Mouse (Mus musculus) heart, embryonic 10.5 days (tissue): ENCODE results near the gene Ociad2. TPM values are rescaled to one million over a fixed set of nuclear protein-coding genes. Genes with fewer than 3 reads are reported as not detected.
"Not testable (repeated sequence)": the region's sequence is repeated elsewhere in the genome, so short reads cannot be mapped to it uniquely, and the experiment has no call there.

Experiments used
- DNase-seq: peaks from one replicate; pipeline ENCODE4 v3.0.0-alpha.2; 2017; ENCODE audit warnings: low spot score
- H3K27ac ChIP-seq: fragments of 300-500 bp; sonication (generic); 2 replicates; pipeline ENCODE4 v1.5.1; 2016; ENCODE audit warnings: mild to moderate bottlenecking
- H3K27me3 ChIP-seq: fragments of 300-500 bp; sonication (generic); 2 replicates; pipeline ENCODE4 v1.6.1; 2016; ENCODE audit warnings: mild to moderate bottlenecking; ENCODE audit not compliant: poor library complexity, insufficient read depth, severe bottlenecking
- H3K36me3 ChIP-seq: fragments of 300-500 bp; sonication (generic); 2 replicates; pipeline ENCODE4 v1.6.1; 2016; ENCODE audit warnings: mild to moderate bottlenecking, moderate library complexity
- H3K4me1 ChIP-seq: fragments of 300-500 bp; sonication (generic); 2 replicates; pipeline ENCODE4 v1.6.1; 2016; ENCODE audit warnings: mild to moderate bottlenecking
- H3K4me3 ChIP-seq: fragments of 300-500 bp; sonication (generic); 2 replicates; pipeline ENCODE4 v1.5.1; 2016; ENCODE audit warnings: mild to moderate bottlenecking, moderate library complexity
- H3K9me3 ChIP-seq: fragments of 300-500 bp; sonication (generic); 2 replicates; pipeline ENCODE4 v1.6.1; 2016; ENCODE audit warnings: mild to moderate bottlenecking, moderate library complexity
- whole genome bisulfite sequencing: fragments of 180-500 bp; shearing (Covaris S2); methylation state at CpG from one replicate; pipeline ENCODE4 v1.1.7; 2016; 5-methylcytosine and 5-hydroxymethylcytosine counted together
- polyA plus RNA-seq: library from polyadenylated mRNA; unstranded; fragments of >200 nt; fragmentation: Nextera tagmentation; extraction: Ambion mirVana; gene quantifications from 2 replicates; pipeline ENCODE4 v1.2.1, GENCODE M21; 2016

Gene Ociad2
- polyA plus RNA-seq, 1 experiment from 2014 or later = 21.0 TPM

DNA sequence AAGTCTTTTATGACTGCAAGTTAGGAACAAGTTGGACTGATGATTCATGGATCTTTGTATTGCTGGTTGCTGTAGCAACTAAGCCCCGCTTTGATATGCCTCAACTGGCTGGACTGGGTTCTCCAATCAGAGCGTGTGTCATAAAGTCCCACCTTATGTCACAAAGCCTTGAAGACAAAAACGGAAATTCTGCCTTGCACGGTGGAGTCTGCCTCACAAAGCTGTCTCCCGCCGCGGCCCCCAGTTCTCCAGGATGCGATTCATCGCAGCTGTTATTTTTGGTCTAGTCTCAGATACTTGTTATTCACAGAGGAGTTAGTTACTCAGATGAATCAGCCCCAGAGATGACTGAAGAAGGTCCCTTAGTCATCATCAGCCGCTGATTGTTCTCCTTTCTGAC is 3.5 kb upstream of the Ociad2 start:
- Histone ChIP-seq H3K4me1 (0 out of 2 replicates have a peak, but pooled peaks cover 6% of the 10 kb centered on the region), H3K36me3 (no peaks in the 10 kb centered on the region), H3K27ac (no peak overlapping the region), H3K4me3 (no peak overlapping the region), H3K9me3 (0 out of 2 replicates have a peak, but pooled peaks cover 3% of the 10 kb centered on the region), H3K27me3 (no peaks in the 10 kb centered on the region)
- WGBS = 63% methylated on average over 10 of the region's 10 CpGs
- DNase-seq = no peak

DNA sequence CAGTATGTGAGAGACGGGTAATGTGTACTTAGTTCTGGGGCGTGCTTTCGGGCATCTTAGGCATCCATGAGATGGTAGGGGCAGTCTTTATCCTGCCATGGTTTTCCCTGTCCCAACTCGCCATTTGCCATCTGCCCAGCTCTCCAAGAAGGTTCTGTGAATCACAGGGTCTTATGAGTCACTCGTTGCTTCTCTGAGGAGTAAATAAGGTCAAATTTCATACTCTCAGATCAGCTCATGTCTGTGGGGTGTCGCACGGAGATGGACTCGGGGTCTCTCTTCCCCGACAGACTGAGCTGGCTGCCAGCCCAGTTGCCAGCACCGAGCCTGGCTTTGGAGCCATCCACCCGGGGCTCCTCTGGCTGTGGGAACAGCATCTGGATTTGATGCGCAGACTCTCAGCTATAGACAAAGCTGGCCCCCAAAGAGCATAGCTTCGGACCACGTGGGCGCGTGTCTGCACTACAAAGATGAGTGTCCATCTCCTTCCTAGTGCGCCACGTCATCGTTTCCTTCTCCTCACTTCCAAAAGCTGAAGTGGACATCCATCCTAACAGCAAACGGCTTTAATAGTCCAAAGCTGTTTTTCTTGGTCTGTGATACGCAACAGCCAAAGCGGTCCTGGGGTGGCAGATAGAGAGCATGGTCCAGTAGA is 2.0 kb upstream of the Ociad2 start:
- H3K4me3 ChIP-seq = no peak overlapping the region
- H3K4me1 ChIP-seq = peaks cover 14% of the 10 kb centered on the region
- DNase-seq = no peak
- 87% methylated on average over 22 of the region's 22 CpGs for WGBS
- H3K27me3 ChIP-seq = no peaks in the 10 kb centered on the region
- H3K9me3 ChIP-seq = 0 out of 2 replicates have a peak, but pooled peaks cover 3% of the 10 kb centered on the region
- H3K36me3 ChIP-seq = no peaks in the 10 kb centered on the region
- no peak overlapping the region for H3K27ac ChIP-seq

DNA sequence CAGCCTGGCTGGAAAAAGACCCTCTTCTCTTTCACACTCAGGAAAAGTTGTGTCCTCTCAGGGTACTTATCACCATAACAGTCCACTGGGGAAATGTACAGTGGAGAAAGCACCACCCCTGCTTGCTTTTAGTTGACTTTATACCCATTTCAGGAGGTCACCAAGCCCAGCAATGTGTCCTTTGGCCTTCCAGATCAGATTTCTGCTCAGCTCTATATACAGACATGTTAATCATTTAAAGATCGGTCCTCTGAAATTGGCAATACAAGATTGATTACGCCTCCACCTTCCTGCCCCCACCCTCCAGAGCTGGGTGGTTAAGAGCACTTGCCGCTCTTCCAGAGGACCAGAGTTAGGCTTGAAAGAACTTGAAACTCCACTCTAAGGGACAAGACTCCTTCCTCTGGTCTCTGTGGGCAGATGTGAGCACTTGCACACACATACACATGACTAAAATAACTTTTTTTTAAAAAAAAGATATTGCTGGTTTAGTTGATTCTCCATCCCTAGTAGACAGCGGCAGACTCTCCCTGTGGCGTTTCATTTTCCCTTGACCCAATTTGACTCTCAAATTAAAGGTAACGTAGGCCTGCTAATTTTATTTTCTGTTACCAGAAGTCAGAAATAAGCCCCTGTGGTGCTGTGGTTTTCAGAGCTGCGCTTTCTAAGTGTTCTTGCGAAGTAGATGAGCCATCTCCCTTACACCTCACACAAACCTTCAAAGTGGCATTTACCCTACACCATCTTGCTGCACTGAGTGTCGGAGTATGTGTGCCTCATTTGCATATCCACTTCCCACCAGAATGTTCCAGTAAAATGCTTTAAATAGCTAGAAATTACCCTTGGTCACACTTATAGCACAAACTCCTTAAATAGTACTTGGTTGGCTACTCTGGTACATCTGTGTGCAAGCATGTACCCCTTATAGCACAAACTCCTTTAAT is 777 bp downstream of the Ociad2 start:
- 0 out of 2 replicates have a peak, but pooled peaks cover 3% of the 10 kb centered on the region for H3K9me3 ChIP-seq
- H3K4me1 ChIP-seq = peaks cover 42% of the 10 kb centered on the region
- WGBS = 90% methylated on average over 9 of the region's 9 CpGs
- H3K27me3 ChIP-seq = no peaks in the 10 kb centered on the region
- no peak overlapping the region for H3K27ac ChIP-seq
- H3K36me3 ChIP-seq = no peaks in the 10 kb centered on the region
- no peak overlapping the region for H3K4me3 ChIP-seq
- DNase-seq = no peak

DNA sequence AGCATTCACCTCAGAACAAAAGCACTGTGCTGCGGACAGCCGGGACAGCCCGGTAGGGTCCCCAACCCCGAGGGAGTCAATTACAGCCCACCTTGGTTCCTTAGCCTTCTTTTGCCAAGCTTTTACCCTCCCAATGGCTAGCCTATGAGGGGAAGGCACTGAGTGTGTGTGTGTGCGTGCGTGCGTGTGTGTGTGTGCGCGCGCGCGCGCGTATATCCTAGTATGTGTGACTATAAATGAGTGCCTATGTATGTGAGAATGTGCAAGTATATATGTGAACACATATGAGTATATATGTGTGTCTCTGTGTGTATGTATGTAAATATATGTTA is 2.0 kb downstream of the Ociad2 start:
- Histone ChIP-seq H3K27me3 (no peaks in the 10 kb centered on the region), H3K4me3 (peak overlapping the region; percentile 82), H3K27ac (peak overlapping the region; percentile 91), H3K4me1 (peaks cover 42% of the 10 kb centered on the region), H3K36me3 (no peaks in the 10 kb centered on the region), H3K9me3 (0 out of 2 replicates have a peak, but pooled peaks cover 3% of the 10 kb centered on the region)
- DNase-seq = no peak
- WGBS = 50% methylated on average over 14 of the region's 14 CpGs

DNA sequence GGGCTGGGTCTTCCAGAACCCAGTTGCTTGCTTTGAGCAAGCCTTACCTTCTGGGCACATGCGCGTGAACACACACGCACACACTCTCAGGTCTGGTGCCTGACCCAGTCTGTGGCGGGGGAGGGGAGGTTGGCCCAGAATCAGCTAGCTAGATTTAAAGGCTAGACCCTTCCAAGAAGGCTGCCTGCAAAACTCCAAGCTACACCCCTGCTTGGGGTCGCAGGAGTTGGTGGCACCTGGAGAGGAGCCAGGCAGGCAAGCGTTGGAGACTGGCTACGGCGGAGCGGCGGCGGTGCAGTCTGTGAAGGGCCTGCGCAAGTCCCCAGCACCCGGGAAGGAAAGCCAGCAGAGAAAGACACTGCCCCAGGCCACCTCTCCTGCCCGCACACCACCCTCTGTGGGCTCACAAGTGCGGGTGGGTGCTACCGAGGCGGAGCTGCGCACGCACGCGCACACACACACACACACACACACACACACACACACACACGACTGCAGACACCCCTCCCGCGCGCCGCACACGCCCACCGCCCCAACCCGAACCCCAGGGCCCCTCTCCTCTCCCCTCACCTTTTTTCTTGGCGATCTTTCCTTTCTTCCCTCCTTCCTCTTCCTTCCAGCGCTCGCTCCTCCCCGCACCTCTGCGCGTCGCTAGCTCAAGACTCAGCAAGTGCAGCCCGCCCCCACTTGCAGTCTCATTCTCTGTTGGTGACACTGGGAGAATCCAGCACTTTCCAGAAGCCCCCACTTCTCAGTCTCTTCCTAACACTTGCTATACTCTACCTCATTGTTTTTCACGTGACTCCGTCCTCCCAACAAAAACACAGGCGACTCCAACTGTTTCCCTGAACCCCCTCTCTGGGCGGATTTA is 2.6 kb downstream of the Ociad2 start:
- H3K9me3 ChIP-seq = 0 out of 2 replicates have a peak, but pooled peaks cover 3% of the 10 kb centered on the region
- 4% methylated on average over 35 of the region's 41 CpGs for WGBS
- H3K27me3 ChIP-seq = no peaks in the 10 kb centered on the region
- peak overlapping the region; percentile 91 for H3K27ac ChIP-seq
- H3K4me1 ChIP-seq = peaks cover 46% of the 10 kb centered on the region
- H3K4me3 ChIP-seq = peak overlapping the region; percentile 82
- no peak for DNase-seq
- H3K36me3 ChIP-seq = no peaks in the 10 kb centered on the region

DNA sequence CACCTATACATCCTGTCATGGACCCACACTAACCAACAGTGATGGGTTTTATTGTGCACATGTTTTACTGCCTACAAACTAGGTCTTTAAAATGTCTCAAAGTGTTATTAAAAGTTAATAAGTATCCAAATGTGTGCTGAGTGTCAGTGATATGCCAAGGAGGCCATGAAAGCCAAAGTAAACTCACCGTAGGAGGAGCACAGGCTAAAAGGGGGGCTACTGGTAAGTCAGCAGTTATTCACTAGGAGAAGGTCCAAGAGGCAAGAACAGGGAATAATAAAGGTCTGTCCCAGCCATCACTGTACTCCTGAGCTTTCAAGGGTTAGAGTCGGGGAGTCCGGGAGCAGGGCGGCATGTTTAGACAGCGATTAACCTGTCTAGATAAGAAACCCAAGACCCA is 4.4 kb downstream of the Ociad2 start:
- Histone ChIP-seq H3K36me3 (no peaks in the 10 kb centered on the region), H3K27ac (no peak overlapping the region), H3K9me3 (0 out of 2 replicates have a peak, but pooled peaks cover 3% of the 10 kb centered on the region), H3K27me3 (no peaks in the 10 kb centered on the region), H3K4me1 (peaks cover 57% of the 10 kb centered on the region), H3K4me3 (no peak overlapping the region)
- no peak for DNase-seq
- WGBS = 21% methylated on average over 5 of the region's 5 CpGs

DNA sequence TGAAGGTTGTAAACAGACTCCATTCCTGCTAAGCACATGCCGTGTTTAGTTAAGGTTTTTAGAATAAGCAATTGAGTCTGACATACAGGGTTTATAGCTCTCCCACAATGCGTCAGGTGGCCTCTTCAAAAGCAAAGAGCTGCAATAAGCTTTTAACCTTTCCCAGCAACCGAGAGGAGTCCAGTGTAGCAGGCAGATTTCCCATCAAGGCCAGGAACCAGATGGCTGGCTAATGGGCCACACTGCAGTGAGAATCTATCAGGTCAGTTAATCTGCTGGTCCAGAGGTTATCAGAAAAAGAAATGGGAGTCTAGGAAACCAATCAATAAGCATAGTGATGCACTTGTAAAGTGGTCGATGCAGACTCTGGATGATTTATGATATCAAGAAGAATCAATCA is 9.8 kb downstream of the Ociad2 start:
- WGBS = 58% methylated on average over 4 of the region's 4 CpGs
- DNase-seq = no peak
- Histone ChIP-seq H3K9me3 (no peaks in the 10 kb centered on the region), H3K4me3 (no peak overlapping the region), H3K27me3 (no peaks in the 10 kb centered on the region), H3K4me1 (peaks cover 39% of the 10 kb centered on the region), H3K27ac (no peak overlapping the region), H3K36me3 (no peaks in the 10 kb centered on the region)

DNA sequence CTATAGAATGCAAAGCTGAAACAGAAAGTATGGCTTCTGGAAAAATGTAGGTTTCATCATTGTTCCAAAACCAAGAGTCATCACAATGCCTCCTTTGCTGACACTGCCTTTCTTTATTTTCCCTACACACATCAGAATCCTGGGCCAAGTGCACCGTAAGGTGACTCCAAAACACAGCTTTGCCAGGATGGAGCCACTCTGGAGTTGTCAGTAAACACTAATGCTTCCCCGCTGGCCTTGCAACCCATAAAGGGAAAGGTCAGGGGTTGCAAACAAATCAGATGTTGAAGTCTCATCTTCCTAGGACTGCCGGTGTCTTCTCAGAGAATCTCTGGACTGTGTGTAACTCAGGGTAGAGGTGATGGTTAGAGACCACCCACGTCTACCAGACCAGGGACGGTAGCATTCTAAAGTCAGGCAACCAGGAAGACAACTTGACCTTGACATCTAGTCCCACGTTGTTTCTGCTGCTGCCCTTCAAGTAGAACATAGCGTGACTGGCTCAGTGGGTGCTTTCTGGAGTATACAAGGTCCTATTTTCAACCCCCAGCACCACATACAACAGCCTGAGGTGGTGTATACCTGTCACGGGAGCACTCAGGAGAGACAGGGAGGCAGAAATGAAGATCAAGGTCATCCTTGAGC is 16.2 kb downstream of the Ociad2 start:
- H3K27me3 ChIP-seq = no peaks in the 10 kb centered on the region
- H3K4me1 ChIP-seq = 0 out of 2 replicates have a peak, but pooled peaks cover 3% of the 10 kb centered on the region
- no peaks in the 10 kb centered on the region for H3K9me3 ChIP-seq
- no peak overlapping the region for H3K27ac ChIP-seq
- H3K36me3 ChIP-seq = peaks cover 3% of the 10 kb centered on the region; the same call in 1 of the 2 replicates
- peak; percentile 53 for DNase-seq
- no peak overlapping the region for H3K4me3 ChIP-seq
- 75% methylated on average over 8 of the region's 8 CpGs for WGBS

DNA sequence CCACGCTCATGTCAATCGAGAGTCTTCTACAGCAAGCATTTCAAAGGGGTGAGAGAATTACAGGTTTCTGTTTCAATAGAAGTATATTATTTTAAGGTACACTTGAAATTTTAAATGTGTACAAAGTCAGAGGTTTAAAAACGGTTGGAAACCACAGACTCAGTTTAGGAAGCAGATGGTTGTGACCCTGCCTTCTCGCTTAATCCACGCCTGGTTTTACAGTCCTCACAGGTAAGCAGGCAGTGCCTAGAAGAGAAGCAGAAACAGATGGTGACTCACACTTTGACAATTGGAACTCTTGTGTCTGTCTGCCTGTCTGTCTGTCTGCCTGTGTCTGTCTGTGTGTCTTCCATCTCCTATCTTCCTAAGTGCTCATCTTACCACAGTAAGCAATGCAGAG is 17.2 kb downstream of the Ociad2 start:
- Histone ChIP-seq H3K4me3 (no peak overlapping the region), H3K4me1 (no peaks in the 10 kb centered on the region), H3K27me3 (no peaks in the 10 kb centered on the region), H3K36me3 (peaks cover 3% of the 10 kb centered on the region; the same call in 1 of the 2 replicates), H3K9me3 (no peaks in the 10 kb centered on the region), H3K27ac (no peak overlapping the region)
- 77% methylated on average over 5 of the region's 5 CpGs for WGBS
- no peak for DNase-seq

DNA sequence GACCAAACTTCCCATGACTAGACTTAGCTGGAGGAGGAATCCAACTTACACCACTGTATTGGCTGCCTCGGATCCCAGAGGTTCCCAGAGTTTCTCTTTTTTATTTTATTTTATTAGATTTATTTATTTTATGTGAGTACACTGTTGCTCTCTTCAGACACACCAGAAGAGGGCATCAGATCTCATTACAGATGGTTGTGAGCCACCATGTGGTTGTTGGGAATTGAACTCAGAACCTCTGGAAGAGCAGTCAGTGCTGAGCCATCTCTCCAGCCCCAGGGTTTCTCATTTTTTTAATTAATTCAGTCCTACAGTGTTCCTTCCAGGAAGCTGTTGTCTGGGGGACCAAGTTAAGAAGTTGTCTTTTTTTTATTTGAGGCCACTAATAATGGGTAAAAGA is 18.1 kb downstream of the Ociad2 start:
- not testable (repeated sequence) for H3K4me3 ChIP-seq
- whole genome bisulfite sequencing = 98% methylated on average over 1 of the region's 1 CpGs

DNA sequence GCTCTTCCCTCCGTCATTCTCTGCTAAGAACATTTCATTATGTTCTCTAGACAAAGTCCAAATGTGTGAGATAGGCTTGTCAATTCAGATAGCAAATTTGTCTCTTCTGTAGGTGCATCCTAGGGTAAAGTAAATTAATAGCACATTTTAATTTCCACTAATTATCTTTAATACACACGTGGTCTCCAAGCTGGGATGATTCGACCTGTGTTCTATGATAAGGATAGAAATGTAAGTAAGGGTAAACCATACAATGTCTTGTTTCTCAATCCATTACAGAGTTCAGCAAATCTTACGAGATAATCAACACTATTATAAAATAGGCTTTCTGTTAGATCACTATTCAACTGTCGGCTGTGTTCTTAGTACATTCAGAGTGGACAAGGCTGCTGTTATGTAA is 21.5 kb downstream of the Ociad2 start:
- no peaks in the 10 kb centered on the region for H3K9me3 ChIP-seq
- no peak overlapping the region for H3K27ac ChIP-seq
- H3K36me3 ChIP-seq = peaks cover 29% of the 10 kb centered on the region
- H3K27me3 ChIP-seq = no peaks in the 10 kb centered on the region
- no peak for DNase-seq
- H3K4me3 ChIP-seq = no peak overlapping the region
- 85% methylated on average over 5 of the region's 5 CpGs for WGBS
- H3K4me1 ChIP-seq = peaks cover 17% of the 10 kb centered on the region

More for the DNA sequence above, 18.1 kb downstream of the Ociad2 start:
- not testable (repeated sequence) for H3K27ac ChIP-seq, H3K27me3 ChIP-seq, H3K36me3 ChIP-seq, DNase-seq, H3K9me3 ChIP-seq, H3K4me1 ChIP-seq

DNA sequence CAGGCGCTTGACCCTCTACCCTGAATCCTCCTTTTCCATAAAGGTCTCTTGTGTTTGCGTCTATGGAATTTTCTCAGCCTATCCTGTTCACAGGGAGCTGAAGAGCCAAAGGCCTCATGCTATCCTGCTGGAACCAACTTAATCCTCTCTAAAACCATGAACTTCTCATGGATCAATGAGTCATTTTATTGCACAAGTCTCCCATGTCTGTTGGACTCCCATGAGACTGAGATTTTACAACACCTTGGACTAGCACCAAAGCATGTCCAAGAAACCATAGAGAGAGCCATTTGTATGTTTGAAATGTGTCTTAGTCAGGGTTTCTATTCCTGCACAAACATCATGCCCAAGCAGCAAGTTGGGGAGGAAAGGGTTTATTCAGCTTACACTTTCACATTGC is 26.2 kb downstream of the Ociad2 start:
- Histone ChIP-seq H3K27me3 (no peaks in the 10 kb centered on the region), H3K4me3 (no peak overlapping the region), H3K27ac (no peak overlapping the region), H3K4me1 (peaks cover 22% of the 10 kb centered on the region), H3K9me3 (no peaks in the 10 kb centered on the region), H3K36me3 (peaks cover 66% of the 10 kb centered on the region)
- WGBS = 96% methylated on average over 2 of the region's 2 CpGs
- DNase-seq = no peak
